Mouse (Mus musculus) cerebellum, adult 2 months (tissue): ENCODE data around the gene Fer.

Experiments used
- CTCF ChIP-seq: fragments of 200-500 bp; IDR thresholded peaks from 2 replicates; pipeline ENCODE4 v1.5.1; 2011; ENCODE audit warnings: low read depth, mild to moderate bottlenecking, control low read depth, low read length, moderate library complexity, borderline replicate concordance; ENCODE audit not compliant: insufficient read depth
- POLR2A ChIP-seq: fragments of 200-500 bp; IDR thresholded peaks from 2 replicates; pipeline ENCODE4 v1.6.1; 2011; ENCODE audit warnings: low read length, control low read depth, borderline replicate concordance; ENCODE audit not compliant: insufficient read depth

- TF ChIP-seq CTCF (no peak), POLR2A (no peak)
These were observed 1.3 kb downstream of the Fer start for GRCm38 (mm10) chr17:63864171-63864571.
